Mouse (Mus musculus) gastrocnemius, adult 18-20 months (tissue): ENCODE data around the gene Syt9. TPM values are rescaled to one million over a fixed set of nuclear protein-coding genes. Genes with fewer than 3 reads are reported as not detected.

ENCODE experiments used
- DNase-seq: peaks from one replicate; pipeline ENCODE4 v3.0.0; 2021; ENCODE audit warnings: low spot score
- long read RNA-seq, 2 experiments: library from polyadenylated mRNA; stranded (forward); transcript quantifications; one replicate each; pipeline ENCODE4 v2.0.0; 2021
- total RNA-seq, 2 experiments: library from RNA; stranded (reverse); gene quantifications; 2 replicates each; pipeline ENCODE4 v1.2.3; 2021

Syt9 gene
- under 1 TPM; 0.27 to 0.31 TPM for total RNA-seq
- long read RNA-seq, experiment 1, partial matches to known transcripts = 0 of 1 reads
- long read RNA-seq, experiment 1, other reads (novel, unspliced or antisense) = 0 of 1 reads
- long read RNA-seq, experiment 2 = 0 reads

- DNase-seq = peak; percentile 8
These were observed at the start of gene Syt9 for GRCm38 (mm10) chr7:107370232-107371125. Gene Syt9, plus strand, starts transcription at chr7:107370728.

DNA sequence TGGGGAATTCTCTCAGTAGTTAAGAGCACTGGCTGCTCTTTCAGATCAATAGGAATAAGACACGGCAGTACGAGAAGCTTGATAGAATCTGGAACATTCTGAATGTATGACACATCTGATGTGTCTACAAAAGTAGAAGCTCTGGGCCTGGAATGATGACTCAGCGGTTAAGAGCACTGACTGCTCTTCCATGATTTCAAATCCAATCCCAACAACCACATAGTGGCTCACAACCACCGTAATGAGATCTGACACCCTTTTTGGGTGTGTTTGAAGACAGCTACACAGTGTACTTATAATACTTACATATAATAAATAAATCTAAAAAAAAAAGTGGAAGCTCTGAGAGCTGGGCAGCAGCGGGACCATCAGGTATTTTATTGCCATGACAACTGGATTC, 31.5 kb upstream of the Syt9 start:
- no peak for DNase-seq

DNA sequence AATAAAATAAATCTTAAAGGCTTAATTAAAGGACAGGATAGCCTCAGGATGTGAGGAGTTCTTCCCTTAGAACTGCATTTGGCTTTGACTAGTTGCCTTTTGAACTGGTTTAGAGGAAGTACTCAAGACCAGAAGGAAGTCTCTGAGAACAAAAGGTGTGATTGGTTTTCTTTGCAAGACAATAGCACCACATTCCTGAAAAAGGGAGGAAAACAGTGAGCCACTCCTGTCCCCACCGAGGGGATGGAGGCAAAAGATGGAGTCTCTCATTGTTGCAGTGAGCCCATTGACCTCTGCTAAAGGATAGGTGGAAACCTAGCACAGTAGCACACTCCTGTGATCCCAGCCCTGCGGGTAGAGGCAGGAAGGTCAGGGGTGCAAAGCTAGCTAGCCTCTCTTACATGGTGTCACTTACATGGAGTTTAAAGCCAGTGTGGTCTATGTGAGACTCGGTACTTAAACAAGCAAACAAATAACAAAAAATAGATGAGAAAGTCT, 30.9 kb upstream of the Syt9 start:
- no peak for DNase-seq

GRCm38 (mm10) chr7:107340221-107340620, 30.3 kb upstream of the Syt9 start:
- no peak for DNase-seq

GRCm38 (mm10) chr7:107341519-107342190, 28.9 kb upstream of the Syt9 start:
- no peak for DNase-seq

- no peak for DNase-seq
These were observed 21.3 kb upstream of the Syt9 start for GRCm38 (mm10) chr7:107349201-107349600.

- no peak for DNase-seq
These were observed 8.4 kb upstream of the Syt9 start for GRCm38 (mm10) chr7:107362153-107362552.

DNA sequence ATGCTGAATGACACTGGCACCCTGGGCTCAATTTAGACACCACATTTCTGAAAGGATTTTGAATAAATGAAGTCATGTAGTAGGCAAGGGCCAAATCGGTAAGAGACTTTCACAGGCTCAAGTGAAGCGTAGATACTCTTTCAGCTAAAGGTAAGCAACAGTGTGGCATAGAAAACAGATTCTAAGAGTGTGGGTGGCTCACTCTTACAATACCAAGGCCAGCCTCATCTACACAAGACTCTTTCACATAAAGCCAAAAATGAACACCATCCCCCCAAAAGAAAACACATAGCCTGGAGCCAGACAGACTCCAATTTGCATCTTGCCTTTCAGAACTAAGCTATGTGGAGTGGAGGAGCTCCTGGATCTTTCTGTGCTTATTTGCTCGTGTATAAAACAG, 7.9 kb upstream of the Syt9 start:
- DNase-seq = no peak

DNA sequence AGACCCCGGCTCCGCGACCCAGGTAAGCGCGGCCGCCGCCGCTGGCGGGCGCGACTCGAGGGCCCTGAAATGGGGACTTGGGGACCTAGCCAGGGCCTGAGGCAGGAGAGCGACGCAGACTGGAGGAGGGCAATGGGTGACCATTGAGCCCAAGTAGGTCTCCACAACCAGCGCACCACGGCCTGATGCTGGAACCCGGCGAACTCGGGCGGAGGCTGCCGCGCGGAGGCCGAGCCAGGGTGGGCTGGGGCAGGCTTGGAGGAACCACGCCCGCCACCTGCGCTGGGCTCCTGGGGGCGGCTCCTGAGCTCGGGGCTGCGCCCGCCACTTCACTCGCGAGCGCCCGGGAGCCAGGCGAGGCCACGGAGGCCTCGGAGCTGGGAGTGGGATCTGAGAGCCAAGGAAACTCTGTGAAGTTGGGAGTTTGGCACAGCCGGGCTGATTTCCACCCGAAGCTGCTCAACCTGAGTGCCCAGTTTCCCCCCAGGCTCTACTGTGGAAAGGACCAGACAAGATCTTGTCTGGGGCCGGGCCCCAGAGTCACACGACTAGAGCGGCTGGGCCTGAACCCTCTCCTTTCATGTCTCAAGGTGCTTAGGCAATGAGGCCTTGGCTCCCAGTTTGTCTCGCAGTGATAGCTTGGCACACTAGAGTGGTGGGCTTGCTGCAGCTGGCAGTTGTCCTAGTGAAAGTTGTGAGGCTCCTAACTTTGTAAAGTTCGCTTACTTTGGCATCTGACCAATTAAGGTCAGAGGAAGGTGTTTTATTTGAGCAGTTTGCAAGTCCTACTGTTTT, 795 bp downstream of the Syt9 start:
- DNase-seq = peak; percentile 1

GRCm38 (mm10) chr7:107380562-107380961, 10.0 kb downstream of the Syt9 start:
- DNase-seq = no peak

DNA sequence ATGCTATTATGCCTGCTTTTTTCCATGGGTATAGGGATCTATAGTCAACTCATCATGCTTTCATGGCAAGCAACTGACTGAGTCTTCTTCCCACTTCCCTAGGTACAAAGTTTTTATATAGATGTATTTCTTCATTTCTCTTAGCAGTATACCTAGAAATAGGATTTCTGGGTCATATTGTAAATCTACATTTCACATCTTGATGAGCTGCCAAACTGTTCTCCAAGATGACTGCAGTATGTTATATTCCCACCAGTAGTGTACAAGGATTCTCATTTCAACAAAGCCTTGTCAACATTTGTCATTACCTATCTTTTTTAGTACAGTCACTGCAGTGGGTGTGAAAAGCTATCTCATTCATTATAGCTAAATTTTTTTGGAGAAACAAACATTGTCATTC, 19.1 kb downstream of the Syt9 start:
- DNase-seq = no peak

DNA sequence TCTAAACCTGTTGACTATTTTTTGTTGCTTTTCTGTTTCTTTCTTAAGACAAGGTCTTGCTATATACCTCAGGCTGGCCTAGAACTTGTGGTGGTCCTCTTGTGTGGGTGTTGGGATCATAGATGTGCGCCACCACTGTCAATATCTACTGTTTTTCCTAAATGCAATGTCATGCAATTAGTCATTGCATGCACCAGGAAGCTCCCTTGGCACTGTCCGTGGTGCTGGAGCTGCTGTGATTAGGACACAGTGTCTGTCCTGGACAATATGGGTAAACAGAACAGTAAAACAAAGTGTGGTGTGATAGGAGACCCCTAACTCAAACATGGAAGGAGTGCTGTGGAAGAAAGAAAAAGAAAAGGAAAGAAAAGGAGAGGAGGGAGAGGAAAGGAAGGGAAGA, 22.2 kb downstream of the Syt9 start:
- DNase-seq = no peak

DNA sequence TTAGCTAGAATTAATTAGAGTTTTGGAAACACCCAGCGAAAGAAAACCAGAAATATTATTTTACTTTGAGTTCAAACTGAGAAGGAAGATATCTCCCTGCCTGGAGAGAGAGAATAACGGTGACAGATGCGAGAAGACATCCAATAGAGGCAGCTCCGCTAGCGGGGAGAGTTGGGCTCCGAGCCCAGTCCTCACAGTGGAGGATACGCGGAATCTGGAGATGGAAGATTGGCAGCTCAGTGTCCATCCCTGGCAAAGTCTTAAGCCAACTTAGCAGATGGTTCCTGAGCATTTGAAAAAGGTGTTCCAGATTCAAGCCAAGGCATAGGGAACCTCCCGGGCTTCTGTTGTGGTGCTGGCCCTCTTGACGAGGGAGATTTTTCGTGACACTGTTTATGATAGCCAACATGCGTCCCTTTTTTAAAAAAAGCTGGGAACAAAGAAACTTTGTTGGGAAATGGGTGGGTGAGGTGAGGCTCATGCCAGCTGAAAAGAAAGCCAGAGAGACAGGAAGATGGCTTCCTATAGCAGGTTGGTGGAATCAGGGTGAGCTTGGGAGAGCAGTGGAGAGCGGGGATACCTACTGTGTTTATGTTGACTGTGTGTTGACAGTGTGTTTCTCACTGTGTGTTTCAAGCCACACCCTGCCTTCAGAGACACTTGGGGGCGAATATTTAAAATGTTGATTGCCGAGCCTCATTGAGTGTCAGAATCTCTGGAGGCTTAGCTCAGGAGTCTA, 29.7 kb downstream of the Syt9 start:
- DNase-seq = no peak

- no peak for DNase-seq
These were observed 32.7 kb downstream of the Syt9 start for GRCm38 (mm10) chr7:107403261-107403660.

DNA sequence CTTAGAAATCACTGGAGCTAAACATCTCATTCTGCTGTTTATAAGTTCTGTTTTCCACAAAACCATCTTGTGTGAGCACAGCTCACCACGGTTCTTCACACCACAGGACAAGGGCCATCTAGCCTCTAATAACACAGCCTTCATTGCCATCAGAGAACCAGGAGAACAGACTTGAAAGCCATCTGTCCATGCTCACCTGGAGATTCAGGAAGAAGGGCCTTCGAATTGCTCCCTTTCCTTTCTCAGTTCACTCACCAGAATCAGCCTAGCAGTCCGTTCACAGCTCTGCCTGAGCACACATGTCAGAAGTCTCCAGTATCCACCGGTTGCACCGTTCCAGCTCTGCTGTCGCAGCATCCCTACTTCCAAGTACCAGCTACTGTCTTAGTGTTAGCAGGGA, 44.4 kb downstream of the Syt9 start:
- DNase-seq = no peak

- DNase-seq = no peak
These were observed 46.7 kb downstream of the Syt9 start for GRCm38 (mm10) chr7:107417043-107417850.

DNA sequence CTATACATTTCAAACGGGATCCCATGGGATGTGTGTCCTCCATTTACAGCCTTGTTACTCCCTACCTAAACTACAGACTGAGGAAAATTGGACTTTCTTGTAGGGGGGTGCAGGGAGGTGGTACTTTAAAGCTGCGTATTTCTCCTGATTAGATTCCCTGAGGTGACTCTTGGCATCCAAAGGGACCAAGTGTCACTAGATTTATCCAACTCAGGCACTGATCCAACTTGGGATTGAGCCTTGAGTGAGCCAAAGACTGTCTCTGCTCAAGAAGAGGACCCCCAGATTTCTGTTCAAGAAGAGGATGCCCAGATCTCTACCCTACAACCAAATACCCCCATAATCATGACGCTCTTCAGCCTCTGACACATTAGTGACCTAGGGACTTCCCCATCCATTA, 66.9 kb downstream of the Syt9 start:
- DNase-seq = no peak

- no peak for DNase-seq
These were observed 74.1 kb downstream of the Syt9 start for GRCm38 (mm10) chr7:107444579-107444978.

GRCm38 (mm10) chr7:107454660-107455059, 84.1 kb downstream of the Syt9 start:
- no peak for DNase-seq

- no peak for DNase-seq
These were observed 84.6 kb downstream of the Syt9 start for GRCm38 (mm10) chr7:107455118-107455521.
